Mouse (Mus musculus): ENCODE results near the gene Nr2e1.

- TF ChIP-seq POLR2A (IDR thresholded peaks at IDR 0.05; ENCODE audit: control insufficient read depth in 1 of 2, insufficient read depth in 1 of 2, low read depth in 1 of 2, low read length in 2 of 2, poor library complexity in 1 of 2) (no peak), POLR2AphosphoS2 (IDR thresholded peaks at IDR 0.05; ENCODE audit: low read length) (no peak), SMC3 (IDR thresholded peaks at IDR 0.05; ENCODE audit: low read depth, low read length) (no peak), NELFE (IDR thresholded peaks at IDR 0.05; ENCODE audit: low read depth, low read length) (no peak), CTCF (IDR thresholded peaks at IDR 0.05 in 2 of 3, conservative IDR thresholded peaks at IDR 0.05 in 1 of 3; ENCODE audit: control insufficient read depth in 1 of 3, insufficient read depth in 1 of 3, low read depth in 2 of 3, low read length in 3 of 3, poor library complexity in 1 of 3, severe bottlenecking in 1 of 3) (no peak), ZMIZ1 (IDR thresholded peaks at IDR 0.05; ENCODE audit: low read depth, low read length) (no peak), ETS1 (IDR thresholded peaks at IDR 0.05; ENCODE audit: low read depth, low read length) (no peak), POLR2AphosphoS5 (IDR thresholded peaks at IDR 0.05; ENCODE audit: borderline replicate concordance, low read depth, low read length) (no peak), CHD1 (IDR thresholded peaks at IDR 0.05; ENCODE audit: low read depth, low read length) (no peak)
Observed at GRCm38 (mm10) chr10:42582566-42583110, 794 bp downstream of the Nr2e1 start.
